Mouse (Mus musculus): ENCODE measurements around the gene Tcstv1.
"Not testable (repeated sequence)": the region's sequence is repeated elsewhere in the genome, so short reads cannot be mapped to it uniquely, and the experiment has no call there.

DNA sequence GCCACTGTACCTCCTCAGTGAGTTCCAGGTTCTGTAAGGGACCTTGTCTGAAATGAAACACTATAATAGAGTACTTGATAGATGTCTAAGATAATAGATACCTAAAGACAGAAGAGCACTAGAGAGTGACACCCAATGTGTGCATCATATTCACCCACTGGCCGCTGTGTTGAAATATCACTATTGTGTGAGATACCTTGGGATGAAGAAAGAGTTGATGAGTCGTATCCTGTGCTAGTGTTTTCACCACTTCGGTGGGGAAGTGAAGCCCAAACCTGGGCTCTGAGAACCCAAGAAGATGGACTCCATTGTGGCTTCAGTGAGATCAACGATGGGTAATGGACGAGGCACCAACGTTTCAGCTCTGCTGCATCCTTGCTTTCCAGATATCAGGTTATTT, 32.2 kb downstream of the Tcstv1 start:
- not testable (repeated sequence) for TF ChIP-seq CTCF (IDR thresholded peaks at IDR 0.05; ENCODE audit: low read depth, low read length); POLR2A (IDR thresholded peaks at IDR 0.05; ENCODE audit: extremely low read depth, insufficient read depth, low read length)

Measured in liver, adult 2 months (tissue).